ENCODE assay signal across 12 mouse cellular contexts in genomic region chr12:117744580-117745483, GRCm38 (mm10). TPM values are rescaled to one million over a fixed set of nuclear protein-coding genes. Genes with fewer than 3 reads are reported as not detected.
DNase-seq lines count a peak whose midpoint lies in the region; ATAC-seq and TF ChIP-seq lines count a peak whose summit lies in the region.
"Had no signal": no experiment of that assay in that cellular context is flagged by ENCODE, and none has a peak within 500 bp of the region (broad histone marks: within the 10 kb centered on the region; RNA-seq: fewer than 3 reads in every experiment).

No protein-coding gene starts in this region.

- 28% methylated on average over 8 of the region's 8 CpGs for WGBS in hindbrain, embryonic 11.5 days
- 27% methylated on average over 8 of the region's 8 CpGs for WGBS in hindbrain, embryonic 16.5 days
- 6% methylated on average over 8 of the region's 8 CpGs for WGBS in heart, embryonic 15.5 days
- 17% methylated on average over 8 of the region's 8 CpGs for WGBS in liver, postnatal 0 days (ENCODE audit: insufficient replicate concordance)

- peak; percentile 55 for DNase-seq in hindbrain, embryonic 11.5 days (ENCODE audit: low spot score)
- peak; percentile 66 for DNase-seq in embryo, embryonic 10.5 days (ENCODE audit: low spot score)
- DNase-seq in liver, postnatal 0 days = no peak
- no peak for DNase-seq in ovary, adult 18-20 months (ENCODE audit: low spot score)
- DNase-seq in gastrocnemius, adult 2 months = no peak
- DNase-seq in cerebellum, postnatal 10 days = no peak
- DNase-seq: thymus, postnatal 25 days had no signal

- peak; percentile 76 for ATAC-seq in hindbrain, embryonic 11.5 days (ENCODE audit: low FRiP score)
- no peak for ATAC-seq in hindbrain, embryonic 16.5 days
- peak; percentile 75 for ATAC-seq in heart, embryonic 15.5 days (replicated peaks; ENCODE audit: insufficient number of reproducible peaks, insufficient read depth, low FRiP score, low read depth)
- 0 out of 2 replicates have a peak, but pooled peaks have one; percentile 29 for ATAC-seq in liver, postnatal 0 days
- ATAC-seq: intestine, embryonic 15.5 days had no signal

- TF ChIP-seq EP300 in liver, postnatal 0 days (IDR thresholded peaks at IDR 0.05; ENCODE audit: low read depth) = no peak

- H3K4me3 ChIP-seq in hindbrain, embryonic 11.5 days (ENCODE audit: low read depth, low read length) = no peak overlapping the region
- H3K4me3 ChIP-seq in hindbrain, embryonic 16.5 days (ENCODE audit: low read length) = no peak overlapping the region
- no peak overlapping the region for H3K4me3 ChIP-seq in heart, embryonic 15.5 days
- H3K4me3 ChIP-seq in liver, postnatal 0 days (ENCODE audit: low read depth, low read length) = no peak overlapping the region
- H3K4me3 ChIP-seq in gastrocnemius, adult 2 months = no peak overlapping the region
- H3K4me3 ChIP-seq: embryonic facial prominence, embryonic 13.5 days; intestine, embryonic 15.5 days; neural tube, embryonic 12.5 days had no signal

- H3K4me1 ChIP-seq in hindbrain, embryonic 11.5 days (replicated peaks; ENCODE audit: control insufficient read depth, insufficient read depth, low read length) = no peaks in the 10 kb centered on the region
- H3K4me1 ChIP-seq in hindbrain, embryonic 16.5 days (ENCODE audit: control insufficient read depth, insufficient read depth, low read depth, low read length) = no peaks in the 10 kb centered on the region; the same call in 1 of the 2 replicates
- H3K4me1 ChIP-seq in heart, embryonic 15.5 days (replicated peaks) = peaks cover 48% of the 10 kb centered on the region
- H3K4me1 ChIP-seq in liver, postnatal 0 days (ENCODE audit: insufficient read depth) = peaks cover 5% of the 10 kb centered on the region; the same call in 1 of the 2 replicates
- H3K4me1 ChIP-seq: intestine, embryonic 15.5 days had no signal

- intact Hi-C loops in gastrocnemius, adult 2 months (cut with DNase I) = no loop called here

- no peaks in the 10 kb centered on the region for H3K36me3 ChIP-seq in hindbrain, embryonic 11.5 days (ENCODE audit: control insufficient read depth, insufficient read depth, low read length)
- peaks cover 3% of the 10 kb centered on the region; the same call in 1 of the 2 replicates for H3K36me3 ChIP-seq in hindbrain, embryonic 16.5 days (ENCODE audit: control insufficient read depth, insufficient read depth, low read length)
- H3K36me3 ChIP-seq in heart, embryonic 15.5 days = peaks cover 3% of the 10 kb centered on the region; the same call in 1 of the 2 replicates
- no peaks in the 10 kb centered on the region for H3K36me3 ChIP-seq in liver, postnatal 0 days (replicated peaks; ENCODE audit: insufficient read depth, low read length)
- H3K36me3 ChIP-seq: embryonic facial prominence, embryonic 13.5 days; intestine, embryonic 15.5 days had no signal

- no peak for TF ChIP-seq CTCF in liver, postnatal 0 days (IDR thresholded peaks at IDR 0.05; ENCODE audit: low read depth)
- TF ChIP-seq CTCF in gastrocnemius, adult 2 months (IDR thresholded peaks at IDR 0.05) = no peak

- no peaks in the 10 kb centered on the region for H3K9me3 ChIP-seq in hindbrain, embryonic 11.5 days (ENCODE audit: control insufficient read depth, low read length)
- H3K9me3 ChIP-seq in hindbrain, embryonic 16.5 days (ENCODE audit: control insufficient read depth, low read length) = no peaks in the 10 kb centered on the region
- H3K9me3 ChIP-seq in heart, embryonic 15.5 days (replicated peaks) = no peaks in the 10 kb centered on the region
- no peaks in the 10 kb centered on the region for H3K9me3 ChIP-seq in liver, postnatal 0 days (ENCODE audit: low read length)
- H3K9me3 ChIP-seq: embryonic facial prominence, embryonic 13.5 days; intestine, embryonic 15.5 days; neural tube, embryonic 12.5 days had no signal

- H3K9ac ChIP-seq in hindbrain, embryonic 11.5 days (ENCODE audit: low read depth, low read length) = no peak overlapping the region
- no peak overlapping the region for H3K9ac ChIP-seq in hindbrain, embryonic 16.5 days (ENCODE audit: low read depth, low read length)
- H3K9ac ChIP-seq in heart, embryonic 15.5 days = no peak overlapping the region
- H3K9ac ChIP-seq in liver, postnatal 0 days (replicated peaks) = no peak overlapping the region
- H3K9ac ChIP-seq: embryonic facial prominence, embryonic 13.5 days; intestine, embryonic 15.5 days; neural tube, embryonic 12.5 days had no signal

- no peaks in the 10 kb centered on the region for H3K27me3 ChIP-seq in hindbrain, embryonic 11.5 days (ENCODE audit: control insufficient read depth, insufficient read depth, low read length)
- H3K27me3 ChIP-seq in hindbrain, embryonic 16.5 days (replicated peaks; ENCODE audit: control insufficient read depth, insufficient read depth, low read length) = no peaks in the 10 kb centered on the region
- no peaks in the 10 kb centered on the region for H3K27me3 ChIP-seq in heart, embryonic 15.5 days
- no peaks in the 10 kb centered on the region for H3K27me3 ChIP-seq in liver, postnatal 0 days (ENCODE audit: insufficient read depth, low read length)
- H3K27me3 ChIP-seq: embryonic facial prominence, embryonic 13.5 days; intestine, embryonic 15.5 days; neural tube, embryonic 12.5 days had no signal

- H3K27ac ChIP-seq in hindbrain, embryonic 11.5 days (ENCODE audit: low read depth, low read length) = peak overlapping the region; percentile 56; the same call in 1 of the 2 replicates
- no peak overlapping the region for H3K27ac ChIP-seq in hindbrain, embryonic 16.5 days (ENCODE audit: low read depth, low read length)
- peak overlapping the region; percentile 77 for H3K27ac ChIP-seq in heart, embryonic 15.5 days
- H3K27ac ChIP-seq in liver, postnatal 0 days (ENCODE audit: low read depth) = no peak overlapping the region
- no peak overlapping the region for H3K27ac ChIP-seq in gastrocnemius, adult 2 months
- H3K27ac ChIP-seq: embryonic facial prominence, embryonic 13.5 days; intestine, embryonic 15.5 days; neural tube, embryonic 12.5 days had no signal

- no peak overlapping the region for H3K4me2 ChIP-seq in hindbrain, embryonic 11.5 days (replicated peaks; ENCODE audit: low read depth, low read length)
- no peak overlapping the region for H3K4me2 ChIP-seq in hindbrain, embryonic 16.5 days (ENCODE audit: low read length)
- H3K4me2 ChIP-seq in heart, embryonic 15.5 days = peak overlapping the region; percentile 10; the same call in 1 of the 2 replicates
- H3K4me2 ChIP-seq in liver, postnatal 0 days (ENCODE audit: low read depth, low read length) = no peak overlapping the region; the same call in 1 of the 2 replicates
- H3K4me2 ChIP-seq: embryonic facial prominence, embryonic 13.5 days; intestine, embryonic 15.5 days; neural tube, embryonic 12.5 days had no signal

RNA-seq across cellular contexts. Expression of gene Cdca7l, which starts 59.3 kb away (rescaled TPM):
- 24.6 and 25.8 TPM in 2 replicates for polyA plus RNA-seq in hindbrain, embryonic 11.5 days (2014; fragmentation: Nextera tagmentation; extraction: Ambion mirVana)
- 5.3 and 7.3 TPM in 2 replicates for polyA plus RNA-seq in hindbrain, embryonic 16.5 days (2015; fragmentation: Nextera tagmentation; extraction: Ambion mirVana)
- polyA plus RNA-seq in heart, embryonic 15.5 days (2015; fragmentation: Nextera tagmentation; extraction: Ambion mirVana) = 10.0 and 19.0 TPM in 2 replicates
- polyA plus RNA-seq in liver, postnatal 0 days (2015; fragmentation: Nextera tagmentation; extraction: Ambion mirVana) = 7.5 and 7.8 TPM in 2 replicates
- not detected for total RNA-seq in gastrocnemius, adult 2 months (2021)

Comparison
In these comparisons a context has a peak if more than half of its experiments do, and no peak if none do; other contexts are left out.
1. H3K27ac ChIP-seq: peak in hindbrain, embryonic 11.5 days (single experiment) and heart, embryonic 15.5 days (single experiment); none in hindbrain, embryonic 16.5 days (single experiment), liver, postnatal 0 days (single experiment) and gastrocnemius, adult 2 months (single experiment).
2. DNase-seq: peak in hindbrain, embryonic 11.5 days (single experiment) and embryo, embryonic 10.5 days (single experiment); none in liver, postnatal 0 days (single experiment), ovary, adult 18-20 months (single experiment), gastrocnemius, adult 2 months (single experiment) and cerebellum, postnatal 10 days (0 of 2).